Mouse (Mus musculus): Measurements from ENCODE around the gene Arrdc2. TPM values are rescaled to one million over a fixed set of nuclear protein-coding genes. Genes with fewer than 3 reads are reported as not detected.

Arrdc2 gene
- total RNA-seq, 2 experiments from 2014 or later = 11.0 to 11.1 TPM

GRCm38 (mm10) chr8:70810962-70811680 lies 28.4 kb downstream of the Arrdc2 start:
- peak; percentile 17; the same call in 1 of the 2 replicates for ATAC-seq (ENCODE audit: poor library complexity, severe bottlenecking)

- ATAC-seq (ENCODE audit: poor library complexity, severe bottlenecking) = no peak
Observed at GRCm38 (mm10) chr8:70808955-70809701, 30.4 kb downstream of the Arrdc2 start.

GRCm38 (mm10) chr8:70808239-70808638 lies 31.3 kb downstream of the Arrdc2 start, which contains the start of gene Il12rb1:
Gene Il12rb1, plus strand, starts transcription at chr8:70808449.
- ATAC-seq (ENCODE audit: poor library complexity, severe bottlenecking) = no peak

GRCm38 (mm10) chr8:70807304-70807703 lies 32.2 kb downstream of the Arrdc2 start:
- no peak for ATAC-seq (ENCODE audit: poor library complexity, severe bottlenecking)

DNA sequence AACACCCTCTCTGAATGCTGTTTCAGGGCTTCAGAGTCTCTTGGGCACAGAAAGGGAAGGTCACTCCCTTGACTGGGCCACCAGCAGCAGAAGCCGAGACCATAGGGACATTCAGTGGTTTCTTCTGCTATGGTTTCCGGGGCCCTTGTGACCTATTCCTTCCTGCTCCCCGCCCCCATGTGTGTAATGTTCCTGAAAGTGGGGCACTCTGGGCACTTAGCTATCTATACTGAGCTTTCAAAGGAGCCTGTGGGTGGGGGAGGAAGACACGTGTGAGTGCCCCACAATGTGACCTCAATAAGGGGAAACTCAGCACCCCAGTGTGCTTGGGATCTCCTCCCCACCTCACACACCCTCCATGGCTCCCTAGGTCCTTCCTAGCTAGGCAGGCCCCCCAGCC lies 33.0 kb downstream of the Arrdc2 start:
- peak; percentile 65 for ATAC-seq (ENCODE audit: poor library complexity, severe bottlenecking)

- ATAC-seq (ENCODE audit: poor library complexity, severe bottlenecking) = peak; percentile 78
Observed at GRCm38 (mm10) chr8:70804481-70805206, 34.9 kb downstream of the Arrdc2 start, which contains the start of gene Mast3. Gene Mast3, minus strand, starts transcription at chr8:70805054.

- peak; percentile 58 for ATAC-seq (ENCODE audit: poor library complexity, severe bottlenecking)
Observed at GRCm38 (mm10) chr8:70803761-70804480, 35.6 kb downstream of the Arrdc2 start.

GRCm38 (mm10) chr8:70802786-70803510 lies 36.6 kb downstream of the Arrdc2 start:
- ATAC-seq (ENCODE audit: poor library complexity, severe bottlenecking) = no peak

DNA sequence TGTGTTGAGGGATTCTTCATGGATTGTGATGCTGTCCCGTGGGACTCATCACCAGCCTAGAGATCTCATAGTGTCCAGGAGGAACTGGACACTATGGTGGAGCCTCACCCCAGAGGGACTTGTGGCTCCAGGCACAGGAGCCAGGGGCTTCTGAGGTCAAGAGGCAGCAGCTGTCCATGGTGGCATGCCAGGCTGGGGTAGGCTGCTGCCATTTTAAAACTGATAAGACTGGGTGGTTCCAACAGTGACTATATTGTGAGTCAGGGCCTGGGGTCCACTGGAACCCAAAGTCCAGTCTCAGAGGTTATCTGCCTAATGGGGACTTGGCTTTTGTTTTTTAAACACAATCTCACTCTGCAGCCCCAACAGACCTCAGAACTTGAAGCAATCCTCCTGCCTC lies 37.7 kb downstream of the Arrdc2 start:
- no peak for ATAC-seq (ENCODE audit: poor library complexity, severe bottlenecking)

DNA sequence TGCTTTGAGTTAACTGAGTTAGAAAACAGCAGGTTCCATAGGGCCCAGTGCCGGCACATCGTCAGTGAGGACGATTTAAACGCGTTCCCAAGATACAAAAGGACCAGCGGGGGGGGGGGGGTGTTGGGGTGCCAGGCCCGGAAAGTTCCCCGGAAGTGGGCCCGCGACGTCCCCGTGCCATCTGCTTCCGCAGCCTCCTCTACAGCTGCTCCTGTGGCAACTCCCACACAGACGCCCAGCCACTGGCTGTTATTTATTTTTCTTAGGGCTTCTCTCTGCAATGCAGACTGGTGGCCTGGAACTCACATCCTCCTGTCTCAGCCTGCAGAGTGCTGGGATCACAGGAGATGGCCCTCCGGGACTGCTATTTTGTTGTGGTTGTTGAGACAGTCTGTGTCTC lies 38.4 kb downstream of the Arrdc2 start:
- no peak for ATAC-seq (ENCODE audit: poor library complexity, severe bottlenecking)

DNA sequence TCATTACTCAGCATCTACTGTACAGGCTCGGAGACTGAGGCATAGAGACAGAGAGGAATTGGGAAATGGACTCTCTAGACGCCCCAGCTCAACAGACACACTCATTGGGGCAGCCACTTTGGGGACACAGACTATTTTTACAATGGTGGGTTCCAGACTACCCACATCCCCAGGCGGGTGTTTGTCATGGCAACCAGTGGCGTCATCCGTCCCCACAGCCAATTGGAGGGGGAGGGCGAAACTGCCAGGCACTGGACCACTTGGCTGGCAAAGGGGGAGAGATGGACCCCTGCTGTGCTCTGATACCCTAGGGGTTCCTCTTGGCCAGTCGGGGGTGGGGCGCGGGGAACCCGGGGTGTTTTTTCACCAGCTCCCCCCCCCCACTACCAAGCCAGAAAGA lies 38.9 kb downstream of the Arrdc2 start:
- ATAC-seq (ENCODE audit: poor library complexity, severe bottlenecking) = no peak

GRCm38 (mm10) chr8:70798281-70798680 lies 41.2 kb downstream of the Arrdc2 start:
- ATAC-seq (ENCODE audit: poor library complexity, severe bottlenecking) = no peak

DNA sequence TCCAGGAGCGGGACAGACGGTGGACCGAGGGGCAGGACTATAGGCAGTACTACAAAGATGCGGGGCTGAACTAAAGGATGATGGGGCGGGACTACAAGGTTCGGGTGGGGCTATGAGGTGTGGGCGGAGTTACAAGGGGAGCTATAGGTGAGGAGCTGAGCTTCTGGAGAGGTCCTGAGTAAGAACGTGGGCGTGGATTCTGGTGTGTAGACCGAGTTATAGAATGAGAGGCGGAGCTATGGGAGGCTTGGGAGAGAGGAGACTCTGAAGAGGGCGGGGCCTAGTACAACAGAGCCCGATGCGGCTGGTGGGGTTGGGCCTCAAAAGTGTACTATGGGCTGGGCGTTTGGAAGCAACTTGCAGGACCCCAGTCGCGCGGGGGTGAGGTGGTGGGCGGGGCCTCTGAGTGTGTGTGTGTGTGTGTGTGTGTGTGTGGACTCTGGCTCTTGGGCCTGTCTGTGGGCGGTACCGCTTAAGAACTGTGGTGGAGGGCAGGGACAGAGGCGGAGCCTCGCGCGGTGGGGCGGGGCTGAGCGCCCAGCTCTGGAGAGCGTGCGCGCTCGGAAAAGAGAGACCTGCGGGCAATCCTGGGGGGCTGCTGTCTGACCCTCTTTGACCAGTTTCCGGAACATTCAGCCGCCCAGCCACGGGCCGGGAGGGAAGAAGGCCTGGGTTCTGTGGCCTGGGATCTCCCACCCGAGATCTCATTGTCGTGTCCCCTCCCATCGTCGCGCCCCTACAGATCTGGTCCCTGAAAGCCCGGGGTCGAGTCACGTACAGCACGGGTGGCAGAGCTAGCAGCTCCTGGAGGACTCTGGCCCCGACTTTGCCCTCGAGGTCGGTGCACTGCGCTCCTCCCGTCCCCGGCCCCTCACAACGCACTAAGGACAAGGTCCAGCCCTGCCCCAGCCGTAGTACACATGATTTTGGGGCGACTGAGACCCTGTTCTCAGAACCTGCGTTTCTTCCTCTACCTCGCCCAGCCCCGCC lies 42.1 kb downstream of the Arrdc2 start:
- ATAC-seq (ENCODE audit: poor library complexity, severe bottlenecking) = peak; percentile 53

- no peak for ATAC-seq (ENCODE audit: poor library complexity, severe bottlenecking)
Observed at GRCm38 (mm10) chr8:70796403-70797080, 43.0 kb downstream of the Arrdc2 start.

DNA sequence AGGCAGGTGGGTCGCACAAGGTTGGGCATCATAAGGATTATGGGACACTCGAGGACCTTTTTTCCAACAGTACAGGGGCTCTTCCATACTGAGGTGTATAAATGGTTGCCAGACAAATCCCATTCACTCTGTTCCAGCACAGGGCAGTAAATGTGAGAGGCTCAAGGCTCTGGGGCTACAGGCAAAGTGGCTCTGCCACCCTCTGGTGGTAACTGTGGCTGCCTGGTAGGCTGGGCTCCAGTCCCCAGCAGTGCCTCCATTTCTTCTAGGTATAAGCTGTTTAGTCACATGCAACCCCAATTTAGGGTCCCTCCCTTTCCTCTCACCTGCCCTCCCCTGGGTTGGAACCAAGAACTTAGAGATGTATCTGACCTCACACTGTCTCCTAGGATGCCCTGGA lies 44.1 kb downstream of the Arrdc2 start:
- no peak for ATAC-seq (ENCODE audit: poor library complexity, severe bottlenecking)

DNA sequence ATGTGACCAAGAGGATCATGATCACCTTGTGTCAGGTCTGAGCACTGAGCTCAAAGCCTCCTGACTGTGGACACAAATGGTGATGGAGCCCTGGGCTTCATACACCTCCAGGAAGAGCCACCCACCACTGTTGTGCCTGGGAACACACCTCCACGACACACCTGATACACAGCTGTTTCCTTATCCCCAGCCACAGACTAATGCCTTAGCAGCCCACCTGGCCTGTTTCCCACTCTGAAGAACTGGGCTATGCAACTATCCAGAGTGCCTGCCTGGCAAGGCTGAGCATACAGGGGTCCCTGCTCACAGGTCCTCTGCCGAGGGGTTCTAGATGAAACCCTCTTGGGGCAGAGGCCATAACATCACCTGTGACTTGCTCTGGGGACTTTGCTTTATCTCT lies 45.3 kb downstream of the Arrdc2 start:
- no peak for ATAC-seq (ENCODE audit: poor library complexity, severe bottlenecking)

DNA sequence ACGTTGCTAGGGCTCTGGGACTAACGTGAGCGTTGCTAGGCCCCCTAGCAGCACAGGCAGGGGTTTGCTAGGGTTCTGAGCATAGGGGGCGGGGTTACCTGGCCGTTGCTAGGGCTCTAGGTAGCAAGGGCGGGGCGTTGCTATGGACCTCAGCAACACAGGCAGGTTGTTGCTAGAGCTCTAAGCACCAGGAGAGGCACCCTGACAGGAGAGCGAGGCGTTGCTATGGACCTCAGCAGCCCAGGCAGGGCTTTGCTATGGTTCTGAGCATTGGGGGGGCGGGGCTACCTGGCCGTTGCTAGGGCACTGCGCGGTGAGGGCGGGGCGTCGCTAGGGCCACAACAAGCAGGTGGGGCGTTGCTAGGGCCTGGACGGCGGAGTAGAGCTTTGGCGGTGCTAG lies 46.8 kb downstream of the Arrdc2 start:
- ATAC-seq (ENCODE audit: poor library complexity, severe bottlenecking) = peak; percentile 21

DNA sequence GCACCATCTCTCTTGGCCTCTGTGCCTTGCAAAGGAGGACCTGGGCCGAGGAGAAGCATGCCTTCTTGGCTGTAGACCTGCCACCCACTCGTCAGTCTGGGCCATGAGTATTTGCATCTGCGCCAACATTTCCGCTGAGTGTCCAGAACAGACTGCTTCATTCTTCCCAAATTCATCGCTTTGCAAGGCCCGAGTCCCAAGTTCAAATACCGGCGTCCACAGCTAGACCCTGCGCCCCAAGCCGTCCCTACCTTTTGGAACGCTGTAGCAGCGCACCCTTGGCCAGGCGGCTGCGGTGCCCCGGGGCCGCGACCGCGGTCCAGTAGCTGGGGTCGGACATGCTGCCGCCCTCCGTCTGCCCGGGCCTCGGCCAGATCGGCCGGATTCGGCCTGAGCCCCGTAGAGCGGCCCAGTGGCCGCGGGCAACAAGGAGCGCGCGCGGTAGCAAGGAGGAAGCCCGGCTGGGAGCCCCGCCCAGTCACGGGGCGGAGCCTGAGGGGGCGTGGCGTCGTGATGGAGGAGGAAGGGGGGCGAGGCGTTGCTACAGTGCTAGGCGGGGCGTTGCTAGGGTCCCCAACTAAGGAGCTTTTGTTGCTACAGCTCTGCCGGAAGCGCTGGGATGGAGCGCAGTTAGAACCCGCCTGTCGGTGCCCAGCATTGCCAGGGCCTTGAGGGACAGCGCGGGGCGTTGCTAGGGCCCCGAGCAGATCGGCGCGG lies 47.4 kb downstream of the Arrdc2 start:
- ATAC-seq (ENCODE audit: poor library complexity, severe bottlenecking) = peak; percentile 75
